Mouse (Mus musculus) cerebellum, adult 2 months (tissue): ENCODE measurements around the gene Mxd3. TPM values are rescaled to one million over a fixed set of nuclear protein-coding genes. Genes with fewer than 3 reads are reported as not detected.

ENCODE experiments used
- DNase-seq, 2 experiments: peaks; one replicate each; pipeline ENCODE4 v3.0.0; 2021
- H3K27ac ChIP-seq: fragments of 200-500 bp; 2 replicates; pipeline ENCODE4 v1.5.1; 2012; ENCODE audit warnings: low read length, control low read depth, inconsistent platforms; ENCODE audit not compliant: insufficient read depth
- H3K27me3 ChIP-seq: fragments of 200-500 bp; 2 replicates; pipeline ENCODE4 v1.6.1; 2012; ENCODE audit warnings: inconsistent platforms, mild to moderate bottlenecking, low read length, moderate library complexity; ENCODE audit not compliant: control insufficient read depth, insufficient read depth
- H3K4me1 ChIP-seq: fragments of 200-500 bp; 2 replicates; pipeline ENCODE4 v1.6.1; 2011; ENCODE audit warnings: low read length; ENCODE audit not compliant: control insufficient read depth, insufficient read depth
- H3K4me3 ChIP-seq: fragments of 200-500 bp; replicated peaks from 2 replicates; pipeline ENCODE3; 2011; ENCODE audit warnings: mild to moderate bottlenecking, low read depth, low read length, control low read depth; ENCODE audit not compliant: insufficient read depth
- CTCF ChIP-seq: fragments of 200-500 bp; IDR thresholded peaks from 2 replicates; pipeline ENCODE4 v1.5.1; 2011; ENCODE audit warnings: low read depth, mild to moderate bottlenecking, control low read depth, low read length, moderate library complexity, borderline replicate concordance; ENCODE audit not compliant: insufficient read depth
- POLR2A ChIP-seq: fragments of 200-500 bp; IDR thresholded peaks from 2 replicates; pipeline ENCODE4 v1.6.1; 2011; ENCODE audit warnings: low read length, control low read depth, borderline replicate concordance; ENCODE audit not compliant: insufficient read depth
- WGBS: fragments of 180-500 bp; shearing (Covaris S2); methylation state at CpG from one replicate; pipeline ENCODE4 v1.1.7; 2018; 5-methylcytosine and 5-hydroxymethylcytosine counted together
- polyA plus RNA-seq: library from polyadenylated mRNA; depleted of rRNA; stranded (reverse); fragments of >200 nt; gene quantifications from 2 replicates; pipeline ENCODE4 v1.2.3, GENCODE M21; 2012

The Mxd3 gene
- polyA plus RNA-seq, 1 experiment, result 0.38 TPM

DNA sequence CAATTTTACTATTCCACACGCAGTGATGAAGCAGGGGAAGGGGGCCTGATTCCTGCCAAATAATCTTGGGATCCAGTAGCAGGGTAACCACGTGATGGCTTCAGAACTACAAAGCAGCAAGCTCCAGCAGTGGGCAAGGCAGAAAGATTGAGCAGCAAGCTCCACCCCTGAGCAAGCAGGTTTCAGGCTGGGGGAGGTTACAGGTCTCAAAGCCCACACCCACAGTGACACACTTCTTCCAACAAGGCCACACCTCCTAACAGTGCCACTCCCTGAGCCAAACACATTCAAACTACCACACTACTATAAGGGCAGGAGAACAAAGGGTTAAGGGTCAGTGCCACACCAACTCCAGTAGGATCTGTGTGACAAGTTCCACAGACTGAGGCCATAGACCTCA, 9.6 kb upstream of the Mxd3 start:
- Histone ChIP-seq H3K4me3 (no peak overlapping the region), H3K27ac (no peak overlapping the region), H3K27me3 (no peaks in the 10 kb centered on the region), H3K4me1 (peaks cover 3% of the 10 kb centered on the region; the same call in 1 of the 2 replicates)
- 9% methylated on average over 2 of the region's 2 CpGs for WGBS
- no peak for DNase-seq
- no peak for TF ChIP-seq POLR2A
- TF ChIP-seq CTCF, result no peak

GRCm38 (mm10) chr13:55338131-55339054, 8.8 kb upstream of the Mxd3 start:
- Histone ChIP-seq H3K27ac (no peak overlapping the region), H3K27me3 (no peaks in the 10 kb centered on the region), H3K4me3 (no peak overlapping the region), H3K4me1 (peaks cover 3% of the 10 kb centered on the region; the same call in 1 of the 2 replicates)
- WGBS, result 25% methylated on average over 12 of the region's 12 CpGs
- no peak for DNase-seq
- no peak for TF ChIP-seq POLR2A
- TF ChIP-seq CTCF, result no peak

DNA sequence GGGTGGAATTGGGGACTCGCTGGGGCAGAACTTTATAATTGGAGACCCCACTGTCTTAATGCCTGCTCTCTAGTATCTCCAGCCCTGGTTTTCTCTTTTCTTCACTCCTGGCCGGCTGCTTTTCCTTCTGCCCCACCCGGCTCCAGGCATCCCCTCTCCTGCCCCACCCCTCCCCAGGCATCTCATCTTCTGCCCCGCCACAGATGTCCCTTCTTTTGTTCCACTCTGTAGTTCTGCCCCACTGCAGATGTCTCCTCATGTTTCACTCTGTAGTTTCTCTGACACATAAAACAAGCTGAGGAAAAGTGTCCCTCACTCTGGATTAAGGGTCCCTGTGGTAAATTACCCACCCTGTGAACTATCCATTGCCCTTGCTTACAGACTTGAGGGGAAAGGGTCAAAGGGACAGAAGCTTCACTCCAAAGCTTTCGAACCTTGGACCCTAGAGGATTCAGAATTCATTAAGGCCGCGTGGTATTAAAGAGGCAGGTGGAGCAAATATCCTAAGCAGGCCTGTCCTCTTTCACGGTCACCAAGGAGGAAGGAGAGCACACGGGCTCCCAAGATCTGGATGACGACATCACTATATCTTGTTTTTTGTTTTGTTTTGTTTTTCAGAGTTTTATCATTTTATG, 7.8 kb upstream of the Mxd3 start:
- H3K27ac ChIP-seq, result no peak overlapping the region
- H3K27me3 ChIP-seq, result no peaks in the 10 kb centered on the region
- TF ChIP-seq CTCF, result no peak
- TF ChIP-seq POLR2A, result no peak
- WGBS, result 57% methylated on average over 10 of the region's 10 CpGs
- peaks cover 3% of the 10 kb centered on the region; the same call in 1 of the 2 replicates for H3K4me1 ChIP-seq
- H3K4me3 ChIP-seq, result no peak overlapping the region
- DNase-seq, result no peak

- no peak overlapping the region for H3K4me3 ChIP-seq
- peaks cover 3% of the 10 kb centered on the region; the same call in 1 of the 2 replicates for H3K4me1 ChIP-seq
- DNase-seq, result no peak
- WGBS, result 89% methylated on average over 4 of the region's 4 CpGs
- TF ChIP-seq POLR2A, result no peak
- TF ChIP-seq CTCF, result no peak
- H3K27ac ChIP-seq, result no peak overlapping the region
- H3K27me3 ChIP-seq, result no peaks in the 10 kb centered on the region
Measured at GRCm38 (mm10) chr13:55335701-55336100, 6.1 kb upstream of the Mxd3 start.

DNA sequence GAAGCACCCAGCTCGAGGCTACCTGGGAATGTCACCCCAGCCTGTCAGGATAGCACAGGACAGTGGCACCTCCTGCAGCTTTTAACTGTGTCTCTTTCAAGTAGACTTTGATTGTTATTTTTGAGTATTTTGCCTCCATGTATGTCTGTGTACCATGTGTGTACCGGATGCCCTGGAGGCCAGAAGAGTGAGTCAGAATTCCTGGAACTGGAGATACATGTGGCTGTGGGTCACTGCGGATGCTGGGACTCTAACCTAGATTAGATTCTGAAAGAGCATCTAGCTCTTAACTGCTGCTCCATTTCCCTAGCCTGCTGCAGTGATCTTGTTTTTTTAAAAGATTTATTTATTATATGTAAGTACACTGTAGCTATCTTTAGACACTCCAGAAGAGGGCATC, 2.7 kb upstream of the Mxd3 start:
- no peaks in the 10 kb centered on the region for H3K27me3 ChIP-seq
- H3K4me1 ChIP-seq, result peaks cover 4% of the 10 kb centered on the region
- no peak for DNase-seq
- no peak overlapping the region for H3K4me3 ChIP-seq
- TF ChIP-seq POLR2A (no peak), CTCF (no peak)
- no peak overlapping the region for H3K27ac ChIP-seq
- 84% methylated on average over 3 of the region's 3 CpGs for WGBS

GRCm38 (mm10) chr13:55330567-55331400, 1.2 kb upstream of the Mxd3 start:
- TF ChIP-seq CTCF (no peak; the same call in 1 of the 2 replicates), POLR2A (no peak)
- DNase-seq, result no peak
- Histone ChIP-seq H3K4me1 (peaks cover 8% of the 10 kb centered on the region), H3K4me3 (peak overlapping the region; percentile 67), H3K27ac (no peak overlapping the region), H3K27me3 (no peaks in the 10 kb centered on the region)
- 36% methylated on average over 14 of the region's 14 CpGs for WGBS

DNA sequence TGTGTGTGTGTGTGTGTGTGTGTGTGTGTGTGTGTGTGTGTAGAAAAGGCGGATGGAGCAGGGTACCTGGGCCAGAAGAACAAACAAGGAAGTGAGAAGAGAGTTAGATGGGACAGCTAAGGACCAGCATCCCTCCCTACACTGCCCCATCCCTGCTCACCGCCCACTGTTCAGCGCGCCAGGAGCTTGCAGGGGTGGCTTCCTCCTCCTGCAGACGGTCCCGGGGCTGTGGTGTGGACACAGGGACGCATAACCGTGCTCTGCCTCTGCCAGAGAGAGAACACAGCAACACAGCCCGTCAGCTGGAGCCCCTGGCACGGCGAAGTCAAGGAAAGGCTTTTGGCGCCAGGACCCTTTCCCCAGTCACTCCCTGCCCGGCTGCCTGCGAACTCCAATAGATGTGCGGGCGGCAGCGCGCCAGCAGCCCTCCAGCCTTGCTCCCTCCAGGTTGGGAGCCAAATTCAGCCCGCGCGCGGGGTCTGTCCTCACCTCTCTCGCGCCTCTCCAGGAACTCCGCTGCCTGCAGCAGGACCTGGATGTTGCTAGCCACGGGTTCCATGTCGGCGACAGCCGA, 427 bp downstream of the Mxd3 start:
- no peak for TF ChIP-seq CTCF
- TF ChIP-seq POLR2A, result no peak
- under 1% methylated on average over 29 of the region's 29 CpGs for WGBS
- peak in 1 of 2 experiments; percentile 49 for DNase-seq
- Histone ChIP-seq H3K4me1 (peaks cover 8% of the 10 kb centered on the region), H3K4me3 (peak overlapping the region; percentile 31), H3K27ac (no peak overlapping the region), H3K27me3 (no peaks in the 10 kb centered on the region)
